In the genomic region with DNA sequence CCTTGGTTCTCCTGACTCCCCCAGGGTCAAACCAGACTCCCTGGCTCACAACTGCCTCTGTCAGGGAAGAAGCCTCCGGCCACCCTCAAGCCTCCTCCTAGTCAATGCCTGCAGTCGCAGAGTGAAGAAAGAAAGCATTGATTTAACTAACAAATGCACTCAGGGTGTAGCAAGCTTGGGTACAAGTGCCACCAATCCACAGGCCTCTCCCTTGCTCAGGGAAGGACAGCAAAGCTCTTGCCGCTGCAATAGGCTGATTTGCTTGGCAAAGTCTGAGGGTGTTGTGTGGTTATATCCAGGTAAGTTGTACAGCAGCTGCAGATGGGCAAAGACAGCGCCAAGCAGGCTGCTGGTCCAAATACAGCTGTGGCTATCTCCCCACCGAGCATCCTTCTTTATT, we compare ENCODE assay signal across 19 mouse cellular contexts. TPM values are rescaled to one million over a fixed set of nuclear protein-coding genes. Genes with fewer than 3 reads are reported as not detected.
DNase-seq lines count a peak whose midpoint lies in the region; ATAC-seq and TF ChIP-seq lines count a peak whose summit lies in the region.
"Had no signal": no experiment of that assay in that cellular context is flagged by ENCODE, and none has a peak within 500 bp of the region (broad histone marks: within the 10 kb centered on the region; RNA-seq: fewer than 3 reads in every experiment).

No protein-coding gene starts in this region.

- no peak overlapping the region for H3K4me2 ChIP-seq in forebrain, postnatal 0 days (ENCODE audit: low read depth)
- H3K4me2 ChIP-seq in lung, embryonic 16.5 days (ENCODE audit: low read depth, low read length): peak overlapping the region; percentile 46
- H3K4me2 ChIP-seq in embryonic facial prominence, embryonic 14.5 days (ENCODE audit: low read depth, low read length): no peak overlapping the region

- peaks cover 22% of the 10 kb centered on the region for H3K4me1 ChIP-seq in forebrain, embryonic 10.5 days
- no peaks in the 10 kb centered on the region for H3K4me1 ChIP-seq in forebrain, postnatal 0 days (ENCODE audit: insufficient read depth)
- peaks cover 5% of the 10 kb centered on the region; the same call in 1 of the 2 replicates for H3K4me1 ChIP-seq in lung, embryonic 16.5 days (replicated peaks; ENCODE audit: control insufficient read depth, insufficient read depth, low read length)
- 0 out of 2 replicates have a peak, but pooled peaks cover 8% of the 10 kb centered on the region for H3K4me1 ChIP-seq in embryonic facial prominence, embryonic 14.5 days (ENCODE audit: control insufficient read depth, insufficient read depth, low read length)
- H3K4me1 ChIP-seq in small intestine, adult 2 months (ENCODE audit: control insufficient read depth, insufficient read depth, insufficient read length, low read length): peaks cover 38% of the 10 kb centered on the region

- no peaks in the 10 kb centered on the region for H3K36me3 ChIP-seq in forebrain, embryonic 10.5 days (replicated peaks)
- no peaks in the 10 kb centered on the region for H3K36me3 ChIP-seq in forebrain, postnatal 0 days (ENCODE audit: insufficient read depth)
- no peaks in the 10 kb centered on the region for H3K36me3 ChIP-seq in lung, embryonic 16.5 days (ENCODE audit: control insufficient read depth, insufficient read depth, low read length)
- H3K36me3 ChIP-seq in embryonic facial prominence, embryonic 14.5 days (ENCODE audit: control insufficient read depth, insufficient read depth, low read length): no peaks in the 10 kb centered on the region
- no peaks in the 10 kb centered on the region for H3K36me3 ChIP-seq in small intestine, adult 2 months (ENCODE audit: control insufficient read depth, insufficient read depth, low read length)
- H3K36me3 ChIP-seq: forebrain, embryonic 12.5 days; heart, embryonic 12.5 days; limb, embryonic 15.5 days had no signal

- no peak for TF ChIP-seq POLR2A in small intestine, adult 2 months (IDR thresholded peaks at IDR 0.05; ENCODE audit: low read depth, low read length)

- no peak for DNase-seq in forebrain, embryonic 10.5 days (ENCODE audit: extremely low spot score, low spot score)
- no peak for DNase-seq in forebrain, postnatal 0 days
- no peak for DNase-seq in lung, postnatal 10 days
- DNase-seq in embryonic facial prominence, embryonic 14.5 days (ENCODE audit: low spot score): no peak
- DNase-seq in left cerebral cortex, adult 8-10 months (ENCODE audit: low spot score in 2 of 2): no peak
- DNase-seq in frontal cortex, postnatal 25 days (ENCODE audit: low spot score in 2 of 2): no peak
- DNase-seq: adrenal gland, adult 8-10 months; cerebellum, postnatal 10 days; lung, adult 2 months had no signal

- TF ChIP-seq CTCF in forebrain, postnatal 0 days (IDR thresholded peaks at IDR 0.05; ENCODE audit: low read depth): no peak
- TF ChIP-seq CTCF in small intestine, adult 2 months (IDR thresholded peaks at IDR 0.05; ENCODE audit: extremely low read depth, insufficient read length, insufficient replicate concordance, low read depth, low read length): no peak

- H3K4me3 ChIP-seq in forebrain, embryonic 10.5 days: peak overlapping the region; percentile 43
- no peak overlapping the region for H3K4me3 ChIP-seq in forebrain, postnatal 0 days (ENCODE audit: low read depth, low read length)
- no peak overlapping the region for H3K4me3 ChIP-seq in lung, embryonic 16.5 days (ENCODE audit: low read length)
- no peak overlapping the region for H3K4me3 ChIP-seq in embryonic facial prominence, embryonic 14.5 days (ENCODE audit: low read depth, low read length)
- H3K4me3 ChIP-seq in small intestine, adult 2 months (ENCODE audit: low read depth, low read length): no peak overlapping the region
- H3K4me3 ChIP-seq: gastrocnemius, adult 2 months; heart, embryonic 12.5 days had no signal

- no peak overlapping the region for H3K9ac ChIP-seq in forebrain, postnatal 0 days
- peak overlapping the region; percentile 56 for H3K9ac ChIP-seq in lung, embryonic 16.5 days (ENCODE audit: low read length)
- no peak overlapping the region for H3K9ac ChIP-seq in embryonic facial prominence, embryonic 14.5 days (ENCODE audit: low read depth, low read length)
- H3K9ac ChIP-seq: forebrain, embryonic 12.5 days; limb, embryonic 15.5 days had no signal

- H3K27ac ChIP-seq in forebrain, embryonic 10.5 days: peak overlapping the region; percentile 84
- no peak overlapping the region for H3K27ac ChIP-seq in forebrain, postnatal 0 days (ENCODE audit: low read depth, low read length)
- peak overlapping the region; percentile 93 for H3K27ac ChIP-seq in lung, embryonic 16.5 days (ENCODE audit: low read length)
- H3K27ac ChIP-seq in embryonic facial prominence, embryonic 14.5 days (replicated peaks; ENCODE audit: low read depth, low read length): peak overlapping the region; percentile 72
- H3K27ac ChIP-seq in small intestine, adult 2 months (ENCODE audit: insufficient read depth, low read depth, low read length): peak overlapping the region; percentile 97
- H3K27ac ChIP-seq: gastrocnemius, adult 2 months had no signal

- no peak for ATAC-seq in forebrain, postnatal 0 days
- ATAC-seq in lung, embryonic 16.5 days (ENCODE audit: low read depth): no peak
- no peak for ATAC-seq in embryonic facial prominence, embryonic 14.5 days (ENCODE audit: low read depth)

- H3K9me3 ChIP-seq in forebrain, embryonic 10.5 days: no peaks in the 10 kb centered on the region
- no peaks in the 10 kb centered on the region for H3K9me3 ChIP-seq in forebrain, postnatal 0 days (ENCODE audit: low read length)
- no peaks in the 10 kb centered on the region for H3K9me3 ChIP-seq in lung, embryonic 16.5 days (ENCODE audit: control insufficient read depth, low read length)
- no peaks in the 10 kb centered on the region for H3K9me3 ChIP-seq in embryonic facial prominence, embryonic 14.5 days (ENCODE audit: control insufficient read depth, low read length)
- H3K9me3 ChIP-seq: forebrain, embryonic 12.5 days; heart, embryonic 12.5 days; limb, embryonic 15.5 days had no signal

- H3K27me3 ChIP-seq in forebrain, embryonic 10.5 days (ENCODE audit: poor library complexity, severe bottlenecking): no peaks in the 10 kb centered on the region
- H3K27me3 ChIP-seq in forebrain, postnatal 0 days (ENCODE audit: insufficient read depth, low read length): no peaks in the 10 kb centered on the region
- no peaks in the 10 kb centered on the region for H3K27me3 ChIP-seq in lung, embryonic 16.5 days (ENCODE audit: control insufficient read depth, insufficient read depth, low read depth, low read length)
- H3K27me3 ChIP-seq in embryonic facial prominence, embryonic 14.5 days (replicated peaks; ENCODE audit: control insufficient read depth, insufficient read depth, low read length): no peaks in the 10 kb centered on the region
- no peaks in the 10 kb centered on the region for H3K27me3 ChIP-seq in small intestine, adult 2 months (ENCODE audit: control insufficient read depth, insufficient read depth, low read length)
- H3K27me3 ChIP-seq: CH12.LX; forebrain, embryonic 12.5 days; limb, embryonic 15.5 days had no signal

- 21% methylated on average over 5 of the region's 5 CpGs for WGBS in forebrain, embryonic 10.5 days
- 32% methylated on average over 5 of the region's 5 CpGs for WGBS in forebrain, postnatal 0 days
- WGBS in lung, embryonic 16.5 days: 49% methylated on average over 5 of the region's 5 CpGs
- WGBS in embryonic facial prominence, embryonic 14.5 days: 36% methylated on average over 5 of the region's 5 CpGs
- 29% methylated on average over 5 of the region's 5 CpGs for WGBS in small intestine, adult 2 months

RNA-seq across cellular contexts. Expression of a gene that starts 30.9 kb away (rescaled TPM):
- polyA plus RNA-seq in forebrain, embryonic 10.5 days (2016; fragmentation: Nextera tagmentation; extraction: Ambion mirVana): not detected in 2 replicates
- total RNA-seq in forebrain, postnatal 0 days (2014; rRNA removed): 5.9 and 11.2 TPM in 2 replicates
- 5.3 and 7.6 TPM in 2 replicates for polyA plus RNA-seq in forebrain, postnatal 0 days (2015; fragmentation: Nextera tagmentation; extraction: Ambion mirVana)
- not detected in 2 replicates for polyA plus RNA-seq in lung, embryonic 16.5 days (2015; fragmentation: Nextera tagmentation; extraction: Ambion mirVana)
- 0.34 and 0.47 TPM in 2 replicates for polyA plus RNA-seq in embryonic facial prominence, embryonic 14.5 days (2014; fragmentation: Nextera tagmentation; extraction: Ambion mirVana)
- polyA plus RNA-seq in small intestine, adult 2 months (2012; rRNA removed): 1.9 and 2.2 TPM in 2 replicates
- total RNA-seq in left cerebral cortex, adult 8-10 months (2022): 100 to 1,000 TPM; 177 to 205 (median 196) TPM
- total RNA-seq: CH12.LX; hematopoietic stem cell, adult 5-6 weeks had no signal
- polyA plus RNA-seq: forebrain, embryonic 12.5 days; heart, embryonic 12.5 days; limb, embryonic 15.5 days; testis, adult 2 months had no signal

RNA-seq across cellular contexts. Expression of a gene that starts 51.8 kb away (rescaled TPM):
- 37.6 and 39.2 TPM in 2 replicates for polyA plus RNA-seq in forebrain, embryonic 10.5 days (2016; fragmentation: Nextera tagmentation; extraction: Ambion mirVana)
- 315 and 344 TPM in 2 replicates for total RNA-seq in forebrain, postnatal 0 days (2014; rRNA removed)
- polyA plus RNA-seq in forebrain, postnatal 0 days (2015; fragmentation: Nextera tagmentation; extraction: Ambion mirVana): 428 and 457 TPM in 2 replicates
- 37.4 and 42.9 TPM in 2 replicates for polyA plus RNA-seq in lung, embryonic 16.5 days (2015; fragmentation: Nextera tagmentation; extraction: Ambion mirVana)
- polyA plus RNA-seq in embryonic facial prominence, embryonic 14.5 days (2014; fragmentation: Nextera tagmentation; extraction: Ambion mirVana): 73.8 and 74.7 TPM in 2 replicates
- 31.0 and 82.9 TPM in 2 replicates for polyA plus RNA-seq in small intestine, adult 2 months (2012; rRNA removed)
- 100 to 1,000 TPM; 255 to 276 (median 267) TPM for total RNA-seq in left cerebral cortex, adult 8-10 months (2022)

RNA-seq across cellular contexts. Expression of a gene that starts 60.0 kb away (rescaled TPM):
- 3.3 and 4.0 TPM in 2 replicates for polyA plus RNA-seq in forebrain, embryonic 10.5 days (2016; fragmentation: Nextera tagmentation; extraction: Ambion mirVana)
- 0.08 TPM in 1 of 2 replicates, not detected in the other for total RNA-seq in forebrain, postnatal 0 days (2014; rRNA removed)
- 0.21 and 0.31 TPM in 2 replicates for polyA plus RNA-seq in forebrain, postnatal 0 days (2015; fragmentation: Nextera tagmentation; extraction: Ambion mirVana)
- 32.9 and 35.7 TPM in 2 replicates for polyA plus RNA-seq in lung, embryonic 16.5 days (2015; fragmentation: Nextera tagmentation; extraction: Ambion mirVana)
- polyA plus RNA-seq in embryonic facial prominence, embryonic 14.5 days (2014; fragmentation: Nextera tagmentation; extraction: Ambion mirVana): 10.0 and 13.8 TPM in 2 replicates
- 110 and 185 TPM in 2 replicates for polyA plus RNA-seq in small intestine, adult 2 months (2012; rRNA removed)
- under 1 TPM in 2 of 4 experiments, not detected in 2; 0.19 to 0.20 TPM for total RNA-seq in left cerebral cortex, adult 8-10 months (2022)
- total RNA-seq: hematopoietic stem cell, adult 5-6 weeks; layer of hippocampus, postnatal 10 days had no signal
- polyA plus RNA-seq: testis, adult 2 months had no signal
